Mouse (Mus musculus) C2C12 (cell line): ENCODE results near the gene Gtf2ird1.

Source experiments
- CEBPB ChIP-seq: IDR thresholded peaks from one replicate; pipeline ENCODE4 v1.6.1; 2011; ENCODE audit warnings: low read depth, mild to moderate bottlenecking, control low read depth, moderate library complexity
- CTCF ChIP-seq: IDR thresholded peaks from one replicate; pipeline ENCODE4 v1.5.1; 2011; ENCODE audit not compliant: control insufficient read depth, insufficient read depth, insufficient read length
- MYOD1 ChIP-seq: IDR thresholded peaks from one replicate; pipeline ENCODE4 v1.6.1; 2011; ENCODE audit warnings: low read depth; ENCODE audit not compliant: control insufficient read depth, insufficient read length
- USF1 ChIP-seq: IDR thresholded peaks from one replicate; pipeline ENCODE4 v1.6.1; 2011; ENCODE audit warnings: low read depth, mild to moderate bottlenecking, control low read depth, moderate library complexity

- no peak for TF ChIP-seq CTCF
- no peak for TF ChIP-seq USF1
- no peak for TF ChIP-seq MYOD1
- no peak for TF ChIP-seq CEBPB
Measured at GRCm38 (mm10) chr5:134435836-134436331, 20.6 kb downstream of the Gtf2ird1 start.
